8 mouse cellular contexts compared by ENCODE assay signal in genomic region chr1:53312989-53313967, GRCm38 (mm10). TPM values are rescaled to one million over a fixed set of nuclear protein-coding genes. Genes with fewer than 3 reads are reported as not detected.
DNase-seq lines count a peak whose midpoint lies in the region; ATAC-seq lines count a peak whose summit lies in the region.

Gene Osgepl1 (plus strand): TSS chr1:53313624.

- H3K79me2 ChIP-seq in macrophage (ENCODE audit: inconsistent target): no peaks in the 10 kb centered on the region

- ATAC-seq in hindbrain, embryonic 16.5 days: peak; percentile 100

- H3K9me3 ChIP-seq in hindbrain, embryonic 16.5 days (ENCODE audit: control insufficient read depth, low read length): no peaks in the 10 kb centered on the region

- H3K27me3 ChIP-seq in hindbrain, embryonic 16.5 days (replicated peaks; ENCODE audit: control insufficient read depth, insufficient read depth, low read length): no peaks in the 10 kb centered on the region

- peak within 1 kb of the TSS; percentile 71 for H3K4me2 ChIP-seq in hindbrain, embryonic 16.5 days (ENCODE audit: low read length)

- peak; percentile 60 for DNase-seq in WW6 (ENCODE audit: low read depth, low spot score)
- DNase-seq in cerebellum, postnatal 4 days (ENCODE audit: low spot score in 2 of 2): peak; percentile 51 to 82
- peak; percentile 81 for DNase-seq in gastrocnemius, adult 18-20 months (ENCODE audit: low spot score)
- DNase-seq in left cerebral cortex, adult 18-20 months (ENCODE audit: low spot score in 2 of 2): peak; percentile 82 to 88
- DNase-seq in right cerebral cortex, adult 18-20 months: peak; percentile 88
- peak; percentile 43 for DNase-seq in urinary bladder, postnatal 10 days (ENCODE audit: low spot score)

- peaks cover 4% of the 10 kb centered on the region for H3K4me1 ChIP-seq in hindbrain, embryonic 16.5 days (ENCODE audit: control insufficient read depth, insufficient read depth, low read depth, low read length)

- H3K36me3 ChIP-seq in hindbrain, embryonic 16.5 days (ENCODE audit: control insufficient read depth, insufficient read depth, low read length): no peaks in the 10 kb centered on the region
- H3K36me3 ChIP-seq in macrophage (ENCODE audit: inconsistent target): no peaks in the 10 kb centered on the region

- peak within 1 kb of the TSS; percentile 86 for H3K27ac ChIP-seq in hindbrain, embryonic 16.5 days (ENCODE audit: low read depth, low read length)
- peak within 1 kb of the TSS; percentile 49 for H3K27ac ChIP-seq in macrophage

- WGBS in hindbrain, embryonic 16.5 days: 2% methylated on average over 27 of the region's 27 CpGs
- 3% methylated on average over 27 of the region's 27 CpGs for WGBS in macrophage (ENCODE audit: missing documents)

- H3K9ac ChIP-seq in hindbrain, embryonic 16.5 days (ENCODE audit: low read depth, low read length): peak within 1 kb of the TSS; percentile 81

- H3K4me3 ChIP-seq in hindbrain, embryonic 16.5 days (ENCODE audit: low read length): peak within 1 kb of the TSS; percentile 67
- peak within 1 kb of the TSS; percentile 81 for H3K4me3 ChIP-seq in macrophage (ENCODE audit: inconsistent target)

RNA-seq across cellular contexts. Expression of gene Osgepl1, which starts in this region (rescaled TPM):
- 10 to 100 TPM; 22.8 to 28.1 TPM for total RNA-seq in gastrocnemius, adult 18-20 months (2021)
- polyA plus RNA-seq in hindbrain, embryonic 16.5 days (2015; fragmentation: Nextera tagmentation; extraction: Ambion mirVana): 18.4 and 19.2 TPM in 2 replicates
- 10 to 100 TPM; 17.8 to 22.7 TPM for total RNA-seq in left cerebral cortex, adult 18-20 months (2021)
- total RNA-seq in macrophage (2018; cell fraction: chromatin; rRNA removed): 10 to 100 TPM in 5 of 26 experiments, 1 to 10 TPM in 17, under 1 TPM in 4; 0.41 to 15.1 (median 4.7) TPM
- 1 to 10 TPM in 25 of 26 experiments, under 1 TPM in 1; 0.86 to 4.1 (median 2.6) TPM for total RNA-seq in macrophage (2018; cell fraction: cytosol; rRNA removed)
- 10 to 100 TPM in 4 of 26 experiments, 1 to 10 TPM in 20, under 1 TPM in 2; 0.85 to 15.3 (median 4.0) TPM for total RNA-seq in macrophage (2018; cell fraction: nucleus; rRNA removed)
- polyA plus RNA-seq in macrophage (2018): 3.2 to 5.5 TPM (median 3.5 TPM) in 3 replicates

Comparison
In these comparisons a context has a peak if more than half of its experiments do, and no peak if none do; other contexts are left out.
1. Peak in every context shown above with its lines: DNase-seq, ATAC-seq, H3K4me3 ChIP-seq and H3K27ac ChIP-seq.